Mouse (Mus musculus) adrenal gland, adult 18-20 months (tissue): Measurements from ENCODE around the gene Polr2a. TPM values are rescaled to one million over a fixed set of nuclear protein-coding genes. Genes with fewer than 3 reads are reported as not detected.

Experiments
- DNase-seq, 2 experiments: peaks; one replicate each; pipeline ENCODE4 v3.0.0; 2021 to 2022; ENCODE audit warnings: low spot score in 2 of 2
- long read RNA-seq, 2 experiments: library from polyadenylated mRNA; stranded (forward); transcript quantifications; one replicate each; pipeline ENCODE4 v2.0.0; 2021
- total RNA-seq, 2 experiments: library from RNA; stranded (reverse); gene quantifications; 1 replicate in 1 of 2; 2 replicates in 1 of 2; pipeline ENCODE4 v1.2.3; 2021

Polr2a gene
- 10 to 100 TPM; 55.4 to 79.7 TPM for total RNA-seq
- long read RNA-seq, experiment 1, partial matches to known transcripts, result 1 of 1 reads
- long read RNA-seq, experiment 1, other reads (novel, unspliced or antisense), result 0 of 1 reads
- long read RNA-seq, experiment 2, partial matches to known transcripts, result 2 of 4 reads
- long read RNA-seq, experiment 2, other reads (novel, unspliced or antisense), result 2 of 4 reads

GRCm38 (mm10) chr11:69758478-69758970 lies at the start of gene Polr2a:
Gene Polr2a, minus strand, starts transcription at chr11:69758637.
- peak; percentile 98 to 99 for DNase-seq

- no peak for DNase-seq
These were observed 49.2 kb upstream of the Polr2a start for GRCm38 (mm10) chr11:69807641-69808040.

- no peak for DNase-seq
These were observed 47.9 kb upstream of the Polr2a start for GRCm38 (mm10) chr11:69806378-69806777.

- no peak for DNase-seq
These were observed 46.8 kb upstream of the Polr2a start, which contains the start of gene Tmem102 for GRCm38 (mm10) chr11:69804972-69805909. Gene Tmem102, minus strand, starts transcription at chr11:69805624.

GRCm38 (mm10) chr11:69804652-69804940 lies 46.2 kb upstream of the Polr2a start:
- peak in 1 of 2 experiments; percentile 23 for DNase-seq

GRCm38 (mm10) chr11:69803786-69804651 lies 45.6 kb upstream of the Polr2a start:
- peak; percentile 78 to 82 for DNase-seq

GRCm38 (mm10) chr11:69803328-69803727 lies 44.9 kb upstream of the Polr2a start:
- no peak for DNase-seq

- peak; percentile 87 to 89 for DNase-seq
These were observed 44.2 kb upstream of the Polr2a start for GRCm38 (mm10) chr11:69802648-69803105.

GRCm38 (mm10) chr11:69801379-69801977 lies 43.0 kb upstream of the Polr2a start, which contains the start of gene Fgf11:
Gene Fgf11, minus strand, starts transcription at chr11:69801857.
- no peak for DNase-seq

GRCm38 (mm10) chr11:69800392-69801197 lies 42.2 kb upstream of the Polr2a start:
- DNase-seq, result peak in 1 of 2 experiments; percentile 65

GRCm38 (mm10) chr11:69800138-69800391 lies 41.6 kb upstream of the Polr2a start:
- no peak for DNase-seq

- no peak for DNase-seq
These were observed 41.1 kb upstream of the Polr2a start for GRCm38 (mm10) chr11:69799394-69800137.

- no peak for DNase-seq
These were observed 39.5 kb upstream of the Polr2a start for GRCm38 (mm10) chr11:69797924-69798323.

GRCm38 (mm10) chr11:69795983-69796435 lies 37.6 kb upstream of the Polr2a start:
- DNase-seq, result no peak

GRCm38 (mm10) chr11:69795168-69795982 lies 36.9 kb upstream of the Polr2a start, which contains the start of gene Chrnb1:
Gene Chrnb1, minus strand, starts transcription at chr11:69795943.
- peak; percentile 84 to 86 for DNase-seq

- no peak for DNase-seq
These were observed 35.0 kb upstream of the Polr2a start for GRCm38 (mm10) chr11:69793429-69793828.

GRCm38 (mm10) chr11:69791420-69791819 lies 33.0 kb upstream of the Polr2a start:
- no peak for DNase-seq

- DNase-seq, result no peak
These were observed 31.0 kb upstream of the Polr2a start for GRCm38 (mm10) chr11:69789431-69789830.
